Mouse (Mus musculus): ENCODE measurements around the gene Vav3.

DNA sequence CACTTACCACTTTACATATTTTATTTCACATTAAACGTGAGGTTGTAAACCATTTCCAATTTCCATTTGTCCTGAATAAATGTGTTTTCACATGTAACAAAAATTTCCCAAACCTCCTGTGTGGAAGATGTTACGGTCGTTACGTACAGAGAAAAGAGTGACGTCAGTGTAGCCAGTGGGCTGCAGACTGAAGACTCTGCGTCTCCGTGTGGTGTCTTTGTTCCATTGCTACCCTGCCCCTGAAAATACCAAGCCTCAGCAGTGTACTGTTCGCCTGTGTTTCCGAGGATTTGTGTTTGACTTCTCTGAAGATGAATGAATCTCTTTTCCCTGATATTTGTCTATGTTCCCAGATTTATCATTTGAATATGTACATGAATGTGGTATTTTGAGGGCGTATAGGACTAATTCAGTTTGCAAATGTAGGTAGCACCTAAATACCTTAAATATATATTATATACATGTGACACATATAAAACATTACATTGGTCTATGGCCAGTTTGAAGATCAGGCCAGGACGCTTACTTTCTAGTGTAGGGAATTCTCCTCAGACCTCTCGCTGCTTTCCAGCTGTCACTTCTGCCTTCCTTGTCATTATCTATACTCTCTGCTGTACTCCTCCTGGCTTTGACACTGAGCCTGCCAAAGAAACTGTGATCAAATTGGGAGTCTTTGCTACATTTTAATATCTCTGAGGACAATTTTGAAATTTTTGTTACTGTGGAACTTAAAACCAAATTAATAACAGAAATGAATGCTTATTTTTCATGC lies 312.6 kb downstream of the Vav3 start:
- no peak for TF ChIP-seq CTCF (IDR thresholded peaks at IDR 0.05; ENCODE audit: control insufficient read depth, insufficient read depth, insufficient read length)
- TF ChIP-seq MYOG (IDR thresholded peaks at IDR 0.05; ENCODE audit: control insufficient read depth, extremely low read depth, insufficient read length): no peak

Data from C2C12 (cell line).